Mouse (Mus musculus) ES-Bruce4 (cell line): ENCODE results near the gene Cacng6.

Source experiments
- CTCF ChIP-seq: IDR thresholded peaks from one replicate; pipeline ENCODE4 v1.8.1; 2011; ENCODE audit warnings: low read depth, low read length
- EP300 ChIP-seq: IDR thresholded peaks from 2 replicates; pipeline ENCODE4 v1.6.1; 2011; ENCODE audit warnings: low read depth, low read length; ENCODE audit not compliant: insufficient read depth
- POLR2A ChIP-seq: IDR thresholded peaks from one replicate; pipeline ENCODE4 v1.8.1; 2011; ENCODE audit warnings: low read length; ENCODE audit not compliant: insufficient read depth

GRCm38 (mm10) chr7:3425141-3425540 is 1.1 kb downstream of the Cacng6 start:
- TF ChIP-seq CTCF (no peak), EP300 (no peak), POLR2A (no peak)
